Mouse (Mus musculus) hindbrain, embryonic 14.5 days (tissue): ENCODE measurements around the gene Cyb561a3. TPM values are rescaled to one million over a fixed set of nuclear protein-coding genes. Genes with fewer than 3 reads are reported as not detected.

ENCODE experiments used
- ATAC-seq: fragments of 200-750 bp; cut with Nextera tagmentation; 2 replicates; pipeline ENCODE4 v1.8.0; 2017; ENCODE audit warnings: moderate number of reproducible peaks, mild to moderate bottlenecking, moderate TSS enrichment, moderate library complexity; ENCODE audit not compliant: low FRiP score
- DNase-seq: peaks from one replicate; pipeline ENCODE4 v3.0.0-alpha.2; 2015; ENCODE audit warnings: low spot score
- H3K27ac ChIP-seq: fragments of 300-500 bp; sonication (generic); 2 replicates; pipeline ENCODE4 v1.5.1; 2014; ENCODE audit warnings: mild to moderate bottlenecking, moderate library complexity
- H3K27me3 ChIP-seq: fragments of 300-500 bp; sonication (generic); 2 replicates; pipeline ENCODE4 v1.6.1; 2014; ENCODE audit warnings: mild to moderate bottlenecking, low read length, mixed read lengths; ENCODE audit not compliant: control insufficient read depth, insufficient read depth
- H3K36me3 ChIP-seq: fragments of 300-500 bp; sonication (generic); replicated peaks from 2 replicates; pipeline ENCODE4 v1.6.1; 2014; ENCODE audit not compliant: control insufficient read depth, insufficient read depth
- H3K4me1 ChIP-seq: fragments of 300-500 bp; sonication (generic); replicated peaks from 2 replicates; pipeline ENCODE4 v1.6.1; 2014; ENCODE audit warnings: antibody characterized with exemption, low read length, mixed read lengths; ENCODE audit not compliant: control insufficient read depth, insufficient read depth
- H3K4me2 ChIP-seq: fragments of 300-500 bp; sonication (generic); replicated peaks from 2 replicates; pipeline ENCODE4 v1.6.1; 2014; ENCODE audit warnings: mild to moderate bottlenecking, moderate library complexity
- H3K4me3 ChIP-seq: fragments of 300-500 bp; sonication (generic); replicated peaks from 2 replicates; pipeline ENCODE4 v1.5.1; 2014; ENCODE audit warnings: mild to moderate bottlenecking, low read length
- H3K9ac ChIP-seq: fragments of 300-500 bp; sonication (generic); 2 replicates; pipeline ENCODE4 v1.6.1; 2014
- H3K9me3 ChIP-seq: fragments of 300-500 bp; sonication (generic); 2 replicates; pipeline ENCODE4 v1.6.1; 2016; ENCODE audit warnings: low read length; ENCODE audit not compliant: control insufficient read depth
- WGBS: fragments of 180-500 bp; shearing (Covaris S2); extraction: QIAGEN DNeasy Blood & Tissue Kit; methylation state at CpG from one replicate; pipeline ENCODE4 v1.1.7; 2014; 5-methylcytosine and 5-hydroxymethylcytosine counted together
- polyA plus RNA-seq: library from polyadenylated mRNA; unstranded; fragments of >200 nt; fragmentation: Nextera tagmentation; extraction: Ambion mirVana; gene quantifications from 2 replicates; pipeline ENCODE4 v1.2.1, GENCODE M21; 2014

Gene Cyb561a3
- polyA plus RNA-seq, 1 experiment from 2014 or later: 21.8 TPM

DNA sequence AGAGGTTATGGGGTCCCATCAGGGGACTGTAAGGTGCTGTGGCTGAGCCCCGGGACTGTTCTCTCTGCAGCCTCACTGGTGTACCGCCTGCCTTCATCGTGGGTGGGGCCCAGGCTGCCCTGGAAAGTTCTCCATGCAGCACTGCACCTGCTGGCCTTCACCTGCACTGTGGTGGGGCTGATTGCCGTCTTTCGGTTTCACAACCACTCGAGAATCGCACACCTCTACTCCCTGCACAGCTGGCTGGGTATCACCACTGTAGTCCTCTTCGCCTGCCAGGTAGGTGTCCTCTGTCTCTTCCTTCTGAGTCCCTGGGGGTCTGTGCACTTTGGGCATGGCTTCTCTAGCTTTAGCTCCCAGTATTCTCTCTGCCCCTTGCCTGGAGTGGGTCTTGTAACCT lies 8.1 kb downstream of the Cyb561a3 start:
- ATAC-seq (no peak), DNase-seq (no peak)
- Histone ChIP-seq H3K27me3 (no peaks in the 10 kb centered on the region), H3K27ac (no peak overlapping the region), H3K4me3 (no peak overlapping the region), H3K36me3 (peaks cover 15% of the 10 kb centered on the region), H3K4me2 (no peak overlapping the region), H3K9ac (no peak overlapping the region), H3K9me3 (no peaks in the 10 kb centered on the region), H3K4me1 (no peaks in the 10 kb centered on the region)
- WGBS: 86% methylated on average over 8 of the region's 8 CpGs

DNA sequence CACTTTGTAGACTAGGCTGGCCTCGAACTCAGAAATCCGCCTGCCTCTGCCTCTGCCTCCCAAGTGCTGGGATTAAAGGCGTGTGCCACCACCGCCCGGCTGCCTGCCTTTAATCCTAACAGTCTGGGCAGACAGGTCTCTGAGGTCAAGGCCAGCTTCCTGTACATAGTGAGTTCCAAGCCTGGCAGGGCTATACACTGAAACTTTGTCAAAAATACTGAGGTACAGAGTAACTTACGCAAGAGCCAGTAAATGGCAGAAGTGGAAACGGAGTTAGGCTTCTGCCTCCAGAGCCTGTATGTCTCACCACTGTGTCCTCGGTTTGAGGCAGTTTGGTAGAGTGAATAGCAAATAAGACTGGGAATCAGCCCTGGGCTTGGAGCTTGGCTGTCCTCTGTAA lies 10.3 kb downstream of the Cyb561a3 start:
- Histone ChIP-seq H3K4me2 (no peak overlapping the region), H3K27me3 (no peaks in the 10 kb centered on the region), H3K36me3 (peaks cover 25% of the 10 kb centered on the region), H3K9ac (no peak overlapping the region), H3K9me3 (no peaks in the 10 kb centered on the region), H3K4me1 (no peaks in the 10 kb centered on the region), H3K27ac (no peak overlapping the region), H3K4me3 (no peak overlapping the region)
- ATAC-seq: no peak
- DNase-seq: no peak
- WGBS: 91% methylated on average over 8 of the region's 8 CpGs

DNA sequence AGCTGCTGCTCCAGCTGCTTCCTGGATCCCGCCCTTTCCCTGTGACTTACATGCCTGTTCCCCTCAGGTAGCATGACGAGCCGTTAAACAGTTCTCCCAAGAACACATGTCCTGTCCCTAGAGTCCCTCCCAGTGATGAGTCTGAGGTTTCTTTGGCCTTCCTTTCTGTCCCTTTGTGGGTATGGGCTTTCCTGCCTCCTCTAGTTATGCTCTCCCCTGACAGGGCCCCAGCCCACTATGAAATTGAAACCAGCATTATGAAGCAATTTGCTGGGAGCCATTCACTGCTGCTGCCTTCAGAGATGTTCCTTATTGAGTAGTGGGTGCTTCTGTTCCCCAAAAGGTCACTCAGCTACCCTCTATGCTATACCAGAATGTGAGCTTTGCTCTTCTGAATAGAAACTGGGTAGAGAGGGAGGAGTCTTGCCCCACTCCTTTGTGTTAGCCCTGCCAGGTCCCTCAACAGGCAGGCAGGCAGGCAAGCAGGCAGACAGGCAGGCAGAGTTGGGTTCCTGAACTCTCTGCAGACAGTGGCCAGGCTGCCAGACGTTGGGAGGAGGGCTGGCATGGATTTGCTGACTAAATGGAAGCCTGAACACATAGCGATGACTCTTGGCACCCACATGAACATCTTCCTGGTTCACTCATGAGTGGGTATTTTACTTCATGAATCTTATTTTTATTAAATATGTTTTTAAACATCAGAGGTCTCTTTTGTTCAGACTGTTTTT lies 12.3 kb downstream of the Cyb561a3 start:
- H3K27me3 ChIP-seq: no peaks in the 10 kb centered on the region
- no peak overlapping the region for H3K9ac ChIP-seq
- DNase-seq: no peak
- H3K36me3 ChIP-seq: peaks cover 28% of the 10 kb centered on the region
- WGBS: 55% methylated on average over 5 of the region's 5 CpGs
- H3K4me1 ChIP-seq: no peaks in the 10 kb centered on the region
- H3K9me3 ChIP-seq: no peaks in the 10 kb centered on the region
- H3K27ac ChIP-seq: no peak overlapping the region
- H3K4me2 ChIP-seq: no peak overlapping the region
- no peak for ATAC-seq
- H3K4me3 ChIP-seq: no peak overlapping the region

DNA sequence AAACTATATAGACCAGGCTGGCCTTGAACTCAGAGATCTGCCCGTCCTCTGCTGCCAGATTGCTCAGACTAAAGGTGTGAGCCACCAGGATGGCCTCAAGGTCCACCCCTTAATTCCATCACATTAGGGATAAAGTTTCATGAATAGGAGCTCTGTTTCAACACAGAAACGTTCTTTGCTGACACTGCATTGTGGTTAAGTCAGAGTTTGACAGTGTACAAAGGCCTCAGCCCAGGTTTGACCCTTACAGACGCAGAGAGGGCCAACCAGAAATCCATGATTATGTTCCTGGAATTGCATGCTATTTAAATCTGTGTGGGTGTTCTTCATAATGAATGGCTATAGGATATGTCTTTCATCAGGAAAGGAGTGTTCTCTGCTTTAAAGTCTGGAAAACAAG lies 13.3 kb downstream of the Cyb561a3 start:
- H3K9me3 ChIP-seq: no peaks in the 10 kb centered on the region
- ATAC-seq: no peak
- no peaks in the 10 kb centered on the region for H3K27me3 ChIP-seq
- H3K4me3 ChIP-seq: no peak overlapping the region
- 71% methylated on average over 3 of the region's 3 CpGs for WGBS
- no peak overlapping the region for H3K27ac ChIP-seq
- H3K4me2 ChIP-seq: no peak overlapping the region
- no peaks in the 10 kb centered on the region for H3K4me1 ChIP-seq
- no peak for DNase-seq
- H3K9ac ChIP-seq: no peak overlapping the region
- peaks cover 34% of the 10 kb centered on the region for H3K36me3 ChIP-seq

DNA sequence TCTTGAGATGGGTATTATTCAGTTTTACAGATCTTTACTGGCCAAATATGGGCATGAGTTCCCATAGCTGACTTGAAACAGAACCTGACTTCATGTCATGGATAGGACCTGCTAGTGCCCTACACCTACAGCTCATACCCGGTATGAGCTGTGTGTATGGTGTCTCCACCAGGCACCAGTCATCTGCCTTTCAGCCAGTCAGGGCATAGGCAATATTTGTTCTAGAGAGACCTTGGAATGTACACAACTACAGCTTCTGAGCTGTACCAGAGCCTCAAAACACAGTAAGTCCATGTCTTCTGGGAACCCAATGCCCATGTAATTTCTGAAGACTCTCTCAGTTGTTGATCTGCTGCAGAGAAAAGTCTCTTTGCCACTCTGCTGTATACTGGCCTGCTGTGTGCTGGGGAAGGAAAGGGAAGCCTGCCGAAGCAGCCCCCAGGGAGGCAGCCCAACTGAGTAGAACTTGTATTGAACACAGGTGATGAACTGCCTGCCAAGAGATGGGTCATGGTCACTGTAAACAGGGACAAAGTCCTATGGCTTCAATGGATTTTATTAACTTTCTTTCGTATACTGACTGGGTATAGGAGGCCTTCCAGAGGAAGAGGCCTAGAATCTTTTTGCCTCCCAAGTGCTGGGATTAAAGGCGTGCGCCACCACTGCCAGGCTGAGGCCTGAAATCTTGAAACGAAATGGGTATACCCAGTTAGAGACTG lies 14.8 kb downstream of the Cyb561a3 start:
- H3K27ac ChIP-seq: no peak overlapping the region
- no peak for DNase-seq
- 90% methylated on average over 6 of the region's 6 CpGs for WGBS
- no peak for ATAC-seq
- H3K4me2 ChIP-seq: no peak overlapping the region
- H3K27me3 ChIP-seq: no peaks in the 10 kb centered on the region
- no peaks in the 10 kb centered on the region for H3K4me1 ChIP-seq
- no peak overlapping the region for H3K4me3 ChIP-seq
- no peak overlapping the region for H3K9ac ChIP-seq
- H3K9me3 ChIP-seq: no peaks in the 10 kb centered on the region
- peaks cover 44% of the 10 kb centered on the region for H3K36me3 ChIP-seq

DNA sequence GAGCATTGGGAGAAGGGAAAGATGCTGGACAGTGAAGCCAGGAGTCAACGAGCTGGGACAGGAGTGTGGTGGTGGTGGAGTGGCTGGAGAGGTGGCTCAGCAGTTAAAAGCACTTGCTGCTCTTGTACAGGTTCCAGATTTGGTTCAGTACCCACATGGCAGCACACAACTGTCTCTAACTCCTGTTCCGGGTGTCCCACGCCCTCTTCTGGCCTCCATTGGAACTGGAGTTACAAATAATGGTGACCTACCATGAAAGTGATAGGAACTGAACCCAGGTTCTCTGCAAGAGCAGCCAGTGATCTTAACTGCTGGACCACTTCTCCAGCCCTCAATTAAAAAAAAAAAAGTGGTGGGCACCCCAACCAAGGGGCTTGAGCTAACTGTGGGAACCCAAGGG lies 21.2 kb downstream of the Cyb561a3 start:
- H3K4me3 ChIP-seq: no peak overlapping the region
- no peak overlapping the region for H3K4me2 ChIP-seq
- H3K9me3 ChIP-seq: no peaks in the 10 kb centered on the region
- H3K4me1 ChIP-seq: peaks cover 9% of the 10 kb centered on the region; the same call in 1 of the 2 replicates
- WGBS: 42% methylated on average over 3 of the region's 3 CpGs
- H3K9ac ChIP-seq: no peak overlapping the region
- H3K27me3 ChIP-seq: no peaks in the 10 kb centered on the region
- peaks cover 43% of the 10 kb centered on the region for H3K36me3 ChIP-seq
- no peak overlapping the region for H3K27ac ChIP-seq
- DNase-seq (no peak), ATAC-seq (no peak)

DNA sequence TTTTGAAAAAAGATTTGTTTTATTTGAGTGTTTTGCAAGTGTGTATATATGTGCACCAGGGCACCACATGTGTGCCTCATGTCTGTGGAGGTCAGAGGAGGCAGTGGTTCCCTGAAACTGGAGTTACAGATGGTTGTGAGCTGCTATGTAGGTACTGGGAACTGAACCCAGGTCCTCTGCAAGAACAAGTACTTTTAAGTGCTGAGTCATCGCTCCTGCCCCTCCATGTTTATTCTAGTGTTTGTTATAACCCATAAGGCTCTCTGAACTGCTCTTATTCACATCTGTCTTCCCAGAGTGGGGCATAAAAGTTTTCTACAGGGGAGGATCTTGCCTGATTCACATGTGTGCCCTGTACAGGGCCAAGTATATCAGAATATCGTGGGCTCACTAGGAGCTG lies 22.7 kb downstream of the Cyb561a3 start:
- H3K4me1 ChIP-seq: peaks cover 17% of the 10 kb centered on the region
- no peak overlapping the region for H3K4me3 ChIP-seq
- no peaks in the 10 kb centered on the region for H3K9me3 ChIP-seq
- H3K36me3 ChIP-seq: peaks cover 30% of the 10 kb centered on the region
- H3K9ac ChIP-seq: no peak overlapping the region
- no peak for DNase-seq
- whole genome bisulfite sequencing: 91% methylated on average over 2 of the region's 2 CpGs
- H3K4me2 ChIP-seq: no peak overlapping the region
- no peaks in the 10 kb centered on the region for H3K27me3 ChIP-seq
- no peak overlapping the region for H3K27ac ChIP-seq
- ATAC-seq: no peak

DNA sequence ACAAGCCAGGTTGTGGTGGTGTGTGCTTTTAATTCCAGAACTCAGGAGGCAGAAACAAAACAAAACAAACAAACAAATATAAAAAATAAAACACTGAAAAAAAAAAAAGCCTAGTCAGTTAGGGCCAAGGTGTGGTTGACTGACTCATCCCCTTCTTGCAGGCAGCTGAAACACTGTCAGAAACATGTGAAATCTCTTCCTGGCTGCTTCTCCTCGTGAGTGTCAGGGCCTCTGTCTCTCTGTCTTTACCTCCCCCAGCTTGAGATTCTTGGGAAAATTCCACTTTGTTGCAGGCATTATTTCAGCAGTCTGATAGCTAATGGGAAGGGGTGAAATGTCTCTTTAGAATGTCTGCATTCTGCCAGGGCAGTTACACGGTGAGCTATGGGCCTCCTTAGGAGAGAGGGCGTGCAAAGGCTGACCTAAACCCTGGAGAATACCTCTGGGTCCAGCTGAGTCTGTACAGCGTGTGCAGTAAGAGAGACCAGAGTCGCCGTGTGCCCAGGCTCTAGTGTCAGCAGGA lies 25.3 kb downstream of the Cyb561a3 start:
- Histone ChIP-seq H3K27ac (peak overlapping the region; percentile 96), H3K36me3 (peaks cover 19% of the 10 kb centered on the region), H3K4me2 (peak overlapping the region; percentile 59), H3K9me3 (no peaks in the 10 kb centered on the region), H3K4me3 (peak overlapping the region; percentile 29), H3K4me1 (peaks cover 29% of the 10 kb centered on the region), H3K9ac (peak overlapping the region; percentile 77), H3K27me3 (no peaks in the 10 kb centered on the region)
- 0 out of 2 replicates have a peak, but pooled peaks have one; percentile 16 for ATAC-seq
- peak; percentile 52 for DNase-seq
- 2% methylated on average over 6 of the region's 6 CpGs for WGBS

DNA sequence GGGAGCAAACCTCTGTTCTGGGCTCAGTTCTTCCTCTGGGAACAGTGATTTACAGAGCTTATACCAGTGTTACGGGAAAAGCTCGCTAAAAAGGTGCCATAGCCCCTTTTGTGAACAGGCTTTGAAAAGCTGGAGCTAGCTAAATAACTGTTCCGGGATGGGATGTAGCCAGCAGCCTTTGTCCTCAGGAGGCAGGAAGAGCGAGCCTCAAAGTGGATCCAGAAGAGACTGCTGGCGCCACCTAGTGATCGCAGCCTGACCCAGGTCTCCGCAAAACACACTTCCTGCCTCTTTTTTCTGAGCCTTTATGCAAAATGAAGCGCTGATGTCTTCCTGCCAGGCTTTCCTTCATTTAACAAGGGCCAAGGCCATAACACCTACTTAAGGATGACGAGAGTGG lies 25.8 kb downstream of the Cyb561a3 start:
- DNase-seq (peak; percentile 91), ATAC-seq (peak; percentile 61; the same call in 1 of the 2 replicates)
- Histone ChIP-seq H3K27me3 (no peaks in the 10 kb centered on the region), H3K9me3 (no peaks in the 10 kb centered on the region), H3K9ac (peak overlapping the region; percentile 77), H3K36me3 (peaks cover 23% of the 10 kb centered on the region), H3K4me2 (peak overlapping the region; percentile 59), H3K27ac (peak overlapping the region; percentile 96), H3K4me1 (peaks cover 29% of the 10 kb centered on the region), H3K4me3 (peak overlapping the region; percentile 29)
- WGBS: 2% methylated on average over 9 of the region's 9 CpGs
